Mouse (Mus musculus) hindbrain, embryonic 11.5 days (tissue): ENCODE measurements around the gene Vwa3a. TPM values are rescaled to one million over a fixed set of nuclear protein-coding genes. Genes with fewer than 3 reads are reported as not detected.
A peak's percentile ranks its signal among the peaks of the same experiment; 100 is the strongest.

Experiments
- ATAC-seq: fragments of 200-750 bp; cut with Nextera tagmentation; 2 replicates; pipeline ENCODE4 v1.8.0; 2017; ENCODE audit warnings: mild to moderate bottlenecking, moderate TSS enrichment, moderate library complexity; ENCODE audit not compliant: low FRiP score
- DNase-seq: peaks from one replicate; pipeline ENCODE4 v3.0.0-alpha.2; 2015; ENCODE audit warnings: low spot score
- H3K27ac ChIP-seq: fragments of 300-500 bp; sonication (generic); 2 replicates; pipeline ENCODE4 v1.5.1; 2014; ENCODE audit warnings: mild to moderate bottlenecking, low read depth, low read length
- H3K27me3 ChIP-seq: fragments of 300-500 bp; sonication (generic); 2 replicates; pipeline ENCODE4 v1.6.1; 2014; ENCODE audit warnings: mild to moderate bottlenecking, low read length, moderate library complexity, mixed read lengths; ENCODE audit not compliant: control insufficient read depth, insufficient read depth
- H3K36me3 ChIP-seq: fragments of 300-500 bp; sonication (generic); 2 replicates; pipeline ENCODE4 v1.6.1; 2014; ENCODE audit warnings: mild to moderate bottlenecking, low read length, moderate library complexity, mixed read lengths; ENCODE audit not compliant: control insufficient read depth, insufficient read depth
- H3K4me1 ChIP-seq: fragments of 300-500 bp; sonication (generic); replicated peaks from 2 replicates; pipeline ENCODE4 v1.6.1; 2014; ENCODE audit warnings: low read length, mixed read lengths; ENCODE audit not compliant: control insufficient read depth, insufficient read depth
- H3K4me2 ChIP-seq: fragments of 300-500 bp; sonication (generic); replicated peaks from 2 replicates; pipeline ENCODE4 v1.6.1; 2014; ENCODE audit warnings: mild to moderate bottlenecking, low read depth, low read length
- H3K4me3 ChIP-seq: fragments of 300-500 bp; sonication (generic); 2 replicates; pipeline ENCODE4 v1.5.1; 2014; ENCODE audit warnings: low read depth, low read length
- H3K9ac ChIP-seq: fragments of 300-500 bp; sonication (generic); 2 replicates; pipeline ENCODE4 v1.6.1; 2014; ENCODE audit warnings: low read depth, low read length
- H3K9me3 ChIP-seq: fragments of 300-500 bp; sonication (generic); 2 replicates; pipeline ENCODE4 v1.6.1; 2016; ENCODE audit warnings: low read length; ENCODE audit not compliant: control insufficient read depth
- WGBS: fragments of 180-500 bp; shearing (Covaris S2); extraction: QIAGEN DNeasy Blood & Tissue Kit; methylation state at CpG from one replicate; pipeline ENCODE4 v1.1.7; 2014; 5-methylcytosine and 5-hydroxymethylcytosine counted together
- polyA plus RNA-seq: library from polyadenylated mRNA; unstranded; fragments of >200 nt; fragmentation: Nextera tagmentation; extraction: Ambion mirVana; gene quantifications from 2 replicates; pipeline ENCODE4 v1.2.1, GENCODE M21; 2014

The Vwa3a gene
- polyA plus RNA-seq, 1 experiment from 2014 or later = 0.96 TPM

DNA sequence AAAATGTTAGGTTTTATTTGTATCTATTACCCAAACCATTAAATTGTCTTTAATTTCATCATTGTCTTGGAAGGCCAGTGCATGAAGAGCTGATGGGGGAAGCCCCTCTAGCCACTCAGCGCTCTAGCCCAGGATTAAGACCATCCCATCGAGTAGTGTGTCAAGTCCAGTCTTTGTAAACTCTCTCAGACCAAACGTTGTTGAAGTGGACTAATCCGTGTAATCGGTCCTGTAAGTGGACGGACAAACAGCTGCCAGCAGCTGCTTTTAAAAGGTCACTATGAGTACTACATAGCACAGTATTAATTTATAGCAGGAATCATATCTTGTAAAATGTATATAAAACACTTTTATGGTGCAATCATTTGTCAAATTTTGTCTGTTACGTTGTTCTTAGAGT, 6.2 kb upstream of the Vwa3a start:
- no peak for DNase-seq
- no peak for ATAC-seq

DNA sequence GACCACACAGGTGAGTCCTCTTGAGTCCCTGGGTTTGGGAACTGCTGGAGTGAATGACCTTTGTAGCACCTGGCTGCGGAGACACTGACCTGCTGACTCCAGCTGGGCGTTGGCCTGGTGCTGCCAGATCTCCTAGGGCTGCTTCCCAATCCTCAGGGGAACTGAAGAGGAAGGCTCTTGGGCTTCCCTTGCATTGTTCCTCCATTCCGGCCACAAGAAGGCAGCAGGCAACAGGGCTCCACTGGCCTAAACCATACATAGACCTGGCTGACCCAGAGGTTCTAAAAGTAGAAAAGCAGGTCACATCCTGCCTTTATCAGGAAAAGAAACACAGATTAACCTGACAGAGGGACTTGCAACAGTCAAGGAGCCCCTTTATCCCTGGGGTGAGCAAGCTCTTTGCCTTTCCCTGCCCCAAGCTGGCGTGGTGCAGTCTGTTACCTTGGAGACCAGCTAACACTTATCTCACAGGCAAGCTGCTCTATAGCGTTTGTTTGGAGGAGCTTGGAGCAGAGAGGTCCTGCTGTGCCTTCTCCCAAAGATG, 512 bp downstream of the Vwa3a start:
- Histone ChIP-seq H3K9me3 (no peaks in the 10 kb centered on the region), H3K27ac (no peak overlapping the region), H3K36me3 (no peaks in the 10 kb centered on the region), H3K4me3 (no peak overlapping the region), H3K9ac (no peak overlapping the region), H3K27me3 (no peaks in the 10 kb centered on the region), H3K4me1 (no peaks in the 10 kb centered on the region), H3K4me2 (no peak overlapping the region)
- ATAC-seq (peak; percentile 33; the same call in 1 of the 2 replicates), DNase-seq (no peak)
- WGBS = 3% methylated on average over 5 of the region's 5 CpGs

More for the DNA sequence above, 6.2 kb upstream of the Vwa3a start:
- no peak overlapping the region for H3K27ac ChIP-seq
- no peak overlapping the region for H3K4me2 ChIP-seq
- WGBS = 86% methylated on average over 7 of the region's 7 CpGs
- no peaks in the 10 kb centered on the region for H3K27me3 ChIP-seq
- no peak overlapping the region for H3K4me3 ChIP-seq
- no peak overlapping the region for H3K9ac ChIP-seq
- no peaks in the 10 kb centered on the region for H3K36me3 ChIP-seq
- no peaks in the 10 kb centered on the region for H3K9me3 ChIP-seq
- no peaks in the 10 kb centered on the region for H3K4me1 ChIP-seq

DNA sequence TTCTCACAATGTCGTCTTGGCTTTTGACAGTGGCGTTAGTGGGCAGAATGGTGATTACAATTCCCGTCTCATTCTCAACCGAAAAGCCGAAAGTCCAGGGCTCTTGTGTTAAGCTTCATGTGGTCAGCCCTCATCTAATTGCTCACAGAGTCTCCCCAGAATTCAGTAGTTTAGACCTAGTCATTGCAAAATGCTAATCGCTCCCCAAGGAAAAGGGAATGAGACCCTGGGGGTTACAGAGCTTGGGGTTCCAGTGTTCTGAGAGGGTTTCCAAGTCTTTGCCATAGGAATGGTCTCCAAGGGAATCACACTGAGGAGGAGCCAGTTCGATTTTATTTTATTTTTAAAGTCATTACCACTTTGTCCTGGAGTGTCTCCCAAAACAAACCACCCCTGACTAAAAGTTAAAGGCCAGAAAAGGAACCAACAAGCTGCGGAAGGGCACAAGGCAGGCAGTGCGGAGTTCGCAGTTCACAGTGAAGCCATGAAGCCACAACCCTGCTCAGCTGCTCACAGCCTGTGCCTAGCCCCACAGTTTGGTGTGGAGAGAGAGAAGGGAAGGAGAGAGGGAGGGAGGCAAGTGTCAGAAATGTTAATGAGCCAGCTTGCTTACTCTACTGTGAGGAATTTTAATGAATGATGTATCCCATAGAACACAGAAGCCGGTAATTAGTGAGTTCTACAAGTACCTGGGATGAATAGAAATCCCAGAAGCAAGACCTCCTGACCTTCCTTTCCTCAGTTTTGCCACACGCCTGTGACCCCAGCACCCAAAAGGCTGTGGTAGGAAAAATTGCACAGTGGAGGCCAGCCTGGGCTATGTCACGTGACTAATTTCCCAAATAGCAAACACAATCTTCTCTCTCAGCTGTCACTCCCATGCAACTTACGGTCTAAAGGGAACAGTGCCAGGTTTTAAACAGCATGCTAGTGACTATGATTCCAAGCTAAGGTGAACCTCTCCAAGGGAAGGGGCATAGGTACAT, 4.5 kb downstream of the Vwa3a start:
- Histone ChIP-seq H3K9ac (no peak overlapping the region), H3K9me3 (no peaks in the 10 kb centered on the region), H3K4me3 (no peak overlapping the region), H3K4me1 (no peaks in the 10 kb centered on the region), H3K4me2 (no peak overlapping the region), H3K27ac (no peak overlapping the region), H3K27me3 (no peaks in the 10 kb centered on the region), H3K36me3 (no peaks in the 10 kb centered on the region)
- DNase-seq = no peak
- no peak for ATAC-seq
- 76% methylated on average over 14 of the region's 14 CpGs for WGBS

DNA sequence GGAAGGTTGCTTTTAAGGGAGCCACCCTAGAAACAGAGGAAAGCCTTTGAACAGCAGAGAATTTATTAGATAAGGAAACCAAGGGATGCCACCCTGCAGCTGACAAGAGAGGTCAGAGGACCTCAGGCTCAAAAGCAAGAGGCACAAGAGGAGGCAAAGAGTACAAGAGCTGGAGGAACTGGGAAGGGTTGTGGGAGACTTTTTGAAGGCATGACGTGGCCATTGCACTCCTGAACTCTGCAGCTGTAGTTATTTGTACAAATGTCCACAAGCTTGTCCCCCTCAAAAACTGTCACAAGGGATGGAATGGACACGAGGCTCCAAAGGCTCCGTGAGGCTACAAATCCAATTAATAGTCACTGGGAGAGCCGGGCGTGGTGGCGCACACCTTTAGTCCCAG, 5.5 kb downstream of the Vwa3a start:
- WGBS = 93% methylated on average over 6 of the region's 6 CpGs
- Histone ChIP-seq H3K4me3 (no peak overlapping the region), H3K4me1 (no peaks in the 10 kb centered on the region), H3K27ac (no peak overlapping the region), H3K36me3 (no peaks in the 10 kb centered on the region), H3K4me2 (no peak overlapping the region), H3K27me3 (no peaks in the 10 kb centered on the region), H3K9ac (no peak overlapping the region), H3K9me3 (no peaks in the 10 kb centered on the region)
- ATAC-seq = no peak
- no peak for DNase-seq

DNA sequence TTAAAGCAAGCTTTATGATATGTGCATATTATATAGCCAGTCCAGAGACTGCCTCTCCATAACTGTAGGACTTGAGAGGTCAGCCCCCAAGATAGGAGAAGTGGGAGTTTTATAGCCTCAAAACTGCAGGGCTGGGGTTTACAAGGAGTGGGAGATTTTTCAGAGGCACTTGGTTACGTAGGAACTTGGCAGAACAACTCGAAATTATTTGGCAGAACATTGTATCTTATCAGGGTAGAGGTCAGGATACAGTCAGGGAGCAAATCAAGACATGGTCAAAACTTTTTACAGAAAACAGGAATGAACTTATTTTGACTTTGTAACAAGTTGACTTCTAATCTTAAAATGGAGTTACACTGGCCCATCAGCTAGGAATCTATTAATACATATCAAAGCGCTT, 6.9 kb downstream of the Vwa3a start:
- Histone ChIP-seq H3K27ac (no peak overlapping the region), H3K4me3 (no peak overlapping the region), H3K9me3 (no peaks in the 10 kb centered on the region), H3K27me3 (no peaks in the 10 kb centered on the region), H3K36me3 (no peaks in the 10 kb centered on the region), H3K4me1 (no peaks in the 10 kb centered on the region), H3K9ac (no peak overlapping the region), H3K4me2 (no peak overlapping the region)
- ATAC-seq = no peak
- no peak for DNase-seq
- 80% methylated on average over 3 of the region's 3 CpGs for WGBS

DNA sequence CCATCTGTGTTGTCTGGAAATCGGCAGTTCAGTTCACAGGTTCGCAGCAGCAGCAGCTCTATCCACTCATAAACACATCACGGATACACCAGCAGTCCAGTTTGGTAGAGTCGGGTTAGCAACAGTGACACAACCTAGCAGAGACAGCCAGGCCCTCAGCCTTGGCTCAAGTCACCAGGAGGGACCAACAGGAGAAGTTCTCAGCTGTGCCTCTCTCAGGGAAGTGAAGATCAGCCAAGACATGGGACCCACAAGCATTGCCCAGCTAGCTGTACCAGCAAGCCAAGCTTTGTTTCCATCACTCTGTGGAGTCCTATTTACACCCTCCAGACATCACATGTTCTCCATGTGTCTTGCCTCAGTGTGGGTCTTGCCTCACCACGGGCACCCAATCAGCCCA, 7.7 kb downstream of the Vwa3a start:
- Histone ChIP-seq H3K4me3 (no peak overlapping the region), H3K9ac (no peak overlapping the region), H3K4me2 (no peak overlapping the region), H3K9me3 (no peaks in the 10 kb centered on the region), H3K36me3 (no peaks in the 10 kb centered on the region), H3K27ac (no peak overlapping the region), H3K27me3 (no peaks in the 10 kb centered on the region), H3K4me1 (no peaks in the 10 kb centered on the region)
- ATAC-seq (no peak), DNase-seq (no peak)
- 88% methylated on average over 5 of the region's 5 CpGs for WGBS

DNA sequence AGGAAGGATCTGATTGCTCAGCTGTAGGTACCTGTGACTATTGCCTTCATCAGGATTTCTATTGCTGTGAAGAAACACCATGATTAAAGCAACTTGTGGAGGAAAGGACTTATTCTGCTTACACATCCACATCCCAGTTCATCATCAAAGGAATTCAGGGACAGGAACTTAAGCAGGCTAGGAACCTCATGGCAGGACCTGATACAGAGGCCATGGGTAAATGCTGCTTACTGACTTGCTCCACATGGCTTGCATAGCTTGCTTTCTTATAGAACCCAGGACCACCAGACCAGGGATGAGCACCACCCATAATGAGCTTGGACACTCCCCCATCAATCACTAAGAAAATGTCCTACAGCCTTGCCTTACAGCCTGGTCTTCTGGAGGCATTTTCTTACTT, 9.4 kb downstream of the Vwa3a start:
- Histone ChIP-seq H3K4me1 (no peaks in the 10 kb centered on the region), H3K9me3 (no peaks in the 10 kb centered on the region), H3K27ac (no peak overlapping the region), H3K27me3 (no peaks in the 10 kb centered on the region), H3K36me3 (no peaks in the 10 kb centered on the region), H3K4me3 (no peak overlapping the region), H3K4me2 (no peak overlapping the region), H3K9ac (no peak overlapping the region)
- ATAC-seq (no peak), DNase-seq (no peak)

DNA sequence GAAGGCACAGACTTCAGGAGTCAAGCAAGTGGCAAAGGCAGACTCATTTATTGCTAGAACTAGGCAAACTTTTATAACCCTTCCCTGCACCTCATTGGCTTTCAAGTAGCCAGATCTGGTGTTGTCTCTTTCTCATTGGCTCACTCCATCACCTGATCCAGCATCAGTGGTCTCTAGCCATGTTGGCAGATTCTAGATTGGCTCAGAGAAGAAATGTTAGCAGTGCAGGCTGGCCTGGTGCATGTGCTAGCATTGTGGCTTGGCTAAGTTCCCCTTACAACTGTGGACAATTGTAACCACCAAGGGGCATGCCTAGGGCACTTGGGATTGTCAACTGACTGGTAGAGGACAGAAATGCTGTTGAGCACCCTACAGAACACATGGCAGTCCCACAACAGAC, 12.2 kb downstream of the Vwa3a start:
- no peak overlapping the region for H3K4me3 ChIP-seq
- no peak overlapping the region for H3K27ac ChIP-seq
- H3K9ac ChIP-seq = no peak overlapping the region
- H3K4me1 ChIP-seq = no peaks in the 10 kb centered on the region
- no peak overlapping the region for H3K4me2 ChIP-seq
- H3K27me3 ChIP-seq = no peaks in the 10 kb centered on the region
- H3K36me3 ChIP-seq = no peaks in the 10 kb centered on the region
- H3K9me3 ChIP-seq = no peaks in the 10 kb centered on the region
- DNase-seq = no peak
- ATAC-seq = no peak

DNA sequence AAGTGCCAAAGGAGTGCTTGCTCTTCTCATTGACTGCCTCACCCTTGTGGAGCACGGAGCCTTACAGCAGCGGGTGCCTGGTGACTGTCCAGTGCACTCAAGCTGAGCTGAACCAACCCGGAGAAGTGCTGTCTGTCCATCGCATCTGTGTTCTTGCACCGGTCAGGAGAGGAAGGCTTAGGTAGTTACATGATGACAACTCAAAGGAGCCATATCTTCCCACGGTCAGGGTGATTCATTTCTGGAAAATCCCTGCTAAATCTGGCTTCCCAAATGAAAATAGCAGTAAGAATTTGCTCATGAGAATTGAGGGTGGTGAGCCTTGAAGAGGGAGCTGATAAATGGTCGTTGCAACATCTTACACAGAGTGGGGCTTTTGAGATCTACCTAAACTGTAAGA, 12.8 kb downstream of the Vwa3a start:
- ATAC-seq (no peak), DNase-seq (no peak)
- H3K9me3 ChIP-seq = no peaks in the 10 kb centered on the region
- H3K27ac ChIP-seq = no peak overlapping the region
- H3K9ac ChIP-seq = no peak overlapping the region
- no peaks in the 10 kb centered on the region for H3K27me3 ChIP-seq
- H3K4me3 ChIP-seq = no peak overlapping the region
- H3K36me3 ChIP-seq = no peaks in the 10 kb centered on the region
- no peak overlapping the region for H3K4me2 ChIP-seq
- 89% methylated on average over 7 of the region's 7 CpGs for WGBS
- H3K4me1 ChIP-seq = no peaks in the 10 kb centered on the region
